Comparison of ENCODE assay signal across 8 mouse cellular contexts in the genomic region with DNA sequence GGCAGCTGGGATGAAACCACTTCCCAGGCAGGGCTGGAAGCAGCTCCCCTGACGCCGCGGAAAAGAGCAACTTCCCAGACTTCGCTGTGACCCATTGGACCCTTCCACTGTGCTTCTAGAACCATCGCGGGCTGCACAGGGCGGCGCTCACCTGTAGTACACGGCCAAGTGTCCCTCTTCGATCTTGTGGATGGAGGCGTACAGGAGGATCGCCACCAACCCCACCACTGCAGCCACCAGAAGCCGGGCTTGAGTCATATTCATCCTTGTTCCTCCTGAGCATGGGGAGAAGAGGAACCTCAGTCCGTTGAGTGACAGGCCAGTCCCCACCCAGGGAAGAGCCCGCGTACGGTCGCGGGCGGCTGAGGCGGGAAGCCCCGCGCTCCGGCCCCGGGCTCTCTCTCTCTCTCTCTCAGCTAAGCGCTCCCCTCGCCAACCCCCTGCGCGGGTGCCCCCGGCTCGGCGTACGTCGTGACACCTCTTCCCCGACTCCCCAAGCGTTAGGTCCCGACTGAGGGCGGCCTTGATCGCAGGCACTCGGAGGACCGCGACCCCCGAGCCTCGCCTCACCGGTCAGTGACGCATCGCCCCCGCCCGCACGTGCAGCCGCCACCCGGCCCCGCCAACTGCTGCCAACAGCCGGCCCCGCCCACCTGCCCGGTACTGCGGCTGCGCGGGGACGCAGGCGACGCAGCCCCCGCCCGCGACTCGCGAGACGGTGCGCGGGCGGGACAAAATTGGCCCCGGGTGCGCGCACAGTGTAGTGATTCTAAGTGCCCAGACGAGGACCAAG. TPM values are rescaled to one million over a fixed set of nuclear protein-coding genes. Genes with fewer than 3 reads are reported as not detected.
A peak's percentile ranks its signal among the peaks of the same experiment; 100 is the strongest.
DNase-seq lines count a peak whose midpoint lies in the region; ATAC-seq and TF ChIP-seq lines count a peak whose summit lies in the region.

A gene (minus strand): TSS at position 665 of the 793 bp plus-strand sequence.

- H3K9ac ChIP-seq in heart, embryonic 11.5 days (ENCODE audit: low read depth, low read length), result peak within 1 kb of the TSS; percentile 84
- peak within 1 kb of the TSS; percentile 79 for H3K9ac ChIP-seq in kidney, embryonic 16.5 days (replicated peaks; ENCODE audit: low read length)

- 0 out of 2 replicates have a peak, but pooled peaks cover 2% of the 10 kb centered on the region for H3K36me3 ChIP-seq in heart, embryonic 11.5 days (ENCODE audit: control insufficient read depth, insufficient read depth, low read length)
- no peaks in the 10 kb centered on the region for H3K36me3 ChIP-seq in kidney, embryonic 16.5 days (ENCODE audit: insufficient read depth, low read length)

- H3K9me3 ChIP-seq in heart, embryonic 11.5 days (replicated peaks; ENCODE audit: control insufficient read depth, low read length), result no peaks in the 10 kb centered on the region
- no peaks in the 10 kb centered on the region for H3K9me3 ChIP-seq in kidney, embryonic 16.5 days (ENCODE audit: low read length)

- peak within 1 kb of the TSS; percentile 15; the same call in 1 of the 2 replicates for H3K27ac ChIP-seq in heart, embryonic 11.5 days (ENCODE audit: low read depth, low read length)
- peak within 1 kb of the TSS; percentile 70 for H3K27ac ChIP-seq in kidney, embryonic 16.5 days (ENCODE audit: low read length)

- TF ChIP-seq POLR2A in brain, embryonic 14.5 days (IDR thresholded peaks at IDR 0.05; ENCODE audit: borderline replicate concordance, extremely low read depth, insufficient read depth, insufficient read length, poor library complexity, severe bottlenecking), result peak; percentile 57

- DNase-seq in CD4-positive helper T cell, adult 2 months (ENCODE audit: low read depth, low spot score), result peak; percentile 87
- DNase-seq in brain, embryonic 14.5 days (ENCODE audit: low read depth), result peak; percentile 94
- DNase-seq in liver, result peak; percentile 89
- peak; percentile 34 to 67 for DNase-seq in monocyte, adult 2 months (ENCODE audit: low read depth in 1 of 2, low spot score in 2 of 2)
- DNase-seq in spleen, postnatal 14 days (ENCODE audit: low spot score in 2 of 2), result peak; percentile 74 to 81

- no peaks in the 10 kb centered on the region for H3K27me3 ChIP-seq in heart, embryonic 11.5 days (ENCODE audit: control insufficient read depth, insufficient read depth, low read length)
- H3K27me3 ChIP-seq in kidney, embryonic 16.5 days (ENCODE audit: insufficient read depth, low read length), result no peaks in the 10 kb centered on the region

- peaks cover 3% of the 10 kb centered on the region; the same call in 1 of the 2 replicates for H3K4me1 ChIP-seq in heart, embryonic 11.5 days (ENCODE audit: control insufficient read depth, insufficient read depth, low read length)
- H3K4me1 ChIP-seq in kidney, embryonic 16.5 days (ENCODE audit: insufficient read depth, low read length), result peaks cover 19% of the 10 kb centered on the region; the same call in 1 of the 2 replicates

- under 1% methylated on average over 73 of the region's 75 CpGs for WGBS in heart, embryonic 11.5 days (ENCODE audit: insufficient replicate concordance)
- WGBS in kidney, embryonic 16.5 days, result under 1% methylated on average over 73 of the region's 75 CpGs

- H3K4me2 ChIP-seq in heart, embryonic 11.5 days, result peak within 1 kb of the TSS; percentile 98
- peak within 1 kb of the TSS; percentile 85 for H3K4me2 ChIP-seq in kidney, embryonic 16.5 days (replicated peaks; ENCODE audit: low read depth, low read length)

- peak; percentile 88 for ATAC-seq in erythroblast, adult 5-6 weeks (replicated peaks; ENCODE audit: low FRiP score, poor library complexity, severe bottlenecking)
- ATAC-seq in heart, embryonic 11.5 days (replicated peaks; ENCODE audit: insufficient number of reproducible peaks, low FRiP score, low TSS enrichment), result peak; percentile 90
- peak; percentile 93 for ATAC-seq in kidney, embryonic 16.5 days (ENCODE audit: low FRiP score, low TSS enrichment)

- TF ChIP-seq CTCF in brain, embryonic 14.5 days (IDR thresholded peaks at IDR 0.05; ENCODE audit: borderline replicate concordance, extremely low read depth, insufficient read depth, insufficient read length), result no peak

- H3K4me3 ChIP-seq in heart, embryonic 11.5 days (ENCODE audit: low read depth, low read length), result peak within 1 kb of the TSS; percentile 81
- H3K4me3 ChIP-seq in kidney, embryonic 16.5 days (ENCODE audit: low read length), result peak within 1 kb of the TSS; percentile 77

RNA-seq across cellular contexts. Expression of the gene that starts here (rescaled TPM):
- 18.3 and 19.6 TPM in 2 replicates for polyA plus RNA-seq in brain, embryonic 14.5 days (2012; rRNA removed)
- total RNA-seq in erythroblast, adult 5-6 weeks (2015; ENCODE audit: low replicate concordance), result 10.0 and 16.1 TPM in 2 replicates
- total RNA-seq in erythroblast, adult 5-6 weeks (2017; ENCODE audit: low replicate concordance), result 7.5 and 8.9 TPM in 2 replicates
- polyA plus RNA-seq in heart, embryonic 11.5 days (2014; fragmentation: Nextera tagmentation; extraction: Ambion mirVana), result 14.4 and 16.2 TPM in 2 replicates
- polyA plus RNA-seq in kidney, embryonic 16.5 days (2015; fragmentation: Nextera tagmentation; extraction: Ambion mirVana), result 57.7 and 58.1 TPM in 2 replicates

Comparison
In these comparisons a context has a peak if more than half of its experiments do, and no peak if none do; other contexts are left out.
1. Peak in every context shown above with its lines: DNase-seq, ATAC-seq, H3K4me3 ChIP-seq and H3K27ac ChIP-seq.